Comparison of ENCODE assay signal across 25 mouse cellular contexts in genomic region chrX:42647131-42647530, GRCm38 (mm10).
A peak's percentile ranks its signal among the peaks of the same experiment; 100 is the strongest.
DNase-seq lines count a peak whose midpoint lies in the region; ATAC-seq and TF ChIP-seq lines count a peak whose summit lies in the region.
"Had no signal": no experiment of that assay in that cellular context is flagged by ENCODE, and none has a peak within 500 bp of the region (broad histone marks: within the 10 kb centered on the region; RNA-seq: fewer than 3 reads in every experiment).

No protein-coding gene starts in this region.

- H3K4me3 ChIP-seq in embryonic facial prominence, embryonic 11.5 days (ENCODE audit: low read depth, low read length): no peak overlapping the region
- H3K4me3 ChIP-seq in embryonic facial prominence, embryonic 10.5 days: no peak overlapping the region
- H3K4me3 ChIP-seq in forebrain, postnatal 0 days (ENCODE audit: low read depth, low read length): no peak overlapping the region
- no peak overlapping the region for H3K4me3 ChIP-seq in forebrain, embryonic 13.5 days
- no peak overlapping the region for H3K4me3 ChIP-seq in embryonic facial prominence, embryonic 14.5 days (ENCODE audit: low read depth, low read length)
- H3K4me3 ChIP-seq: embryonic facial prominence, embryonic 13.5 days had no signal

- DNase-seq in embryonic facial prominence, embryonic 11.5 days (ENCODE audit: low spot score): peak; percentile 2
- DNase-seq in embryonic facial prominence, embryonic 10.5 days (ENCODE audit: low spot score): no peak
- DNase-seq in forebrain, postnatal 0 days: no peak
- DNase-seq in embryonic facial prominence, embryonic 14.5 days (ENCODE audit: low spot score): peak; percentile 11
- peak; percentile 70 for DNase-seq in retina, postnatal 1 day
- DNase-seq in frontal cortex, postnatal 36 days (ENCODE audit: low spot score in 2 of 2): no peak
- no peak for DNase-seq in ovary, postnatal 36 days (ENCODE audit: low spot score)
- DNase-seq: adrenal gland, adult 8-10 months; adrenal gland, postnatal 14 days; adrenal gland, postnatal 36 days; B cell, adult 2 months; cerebellum, adult 11 months; cerebellum, adult 18-20 months; cerebellum, adult 8-10 months; cerebellum, adult 9-11 months; cerebellum, postnatal 14 days; cerebellum, postnatal 36 days; embryo, embryonic 11 days had no signal

- no peaks in the 10 kb centered on the region for H3K36me3 ChIP-seq in embryonic facial prominence, embryonic 11.5 days (replicated peaks; ENCODE audit: control insufficient read depth, insufficient read depth, low read depth, low read length)
- no peaks in the 10 kb centered on the region for H3K36me3 ChIP-seq in embryonic facial prominence, embryonic 10.5 days (replicated peaks)
- no peaks in the 10 kb centered on the region for H3K36me3 ChIP-seq in forebrain, postnatal 0 days (ENCODE audit: insufficient read depth)
- H3K36me3 ChIP-seq in forebrain, embryonic 13.5 days (ENCODE audit: poor library complexity, severe bottlenecking): no peaks in the 10 kb centered on the region
- H3K36me3 ChIP-seq in embryonic facial prominence, embryonic 14.5 days (ENCODE audit: control insufficient read depth, insufficient read depth, low read length): no peaks in the 10 kb centered on the region
- H3K36me3 ChIP-seq: embryonic facial prominence, embryonic 13.5 days; G1E had no signal

- no peak overlapping the region for H3K4me2 ChIP-seq in embryonic facial prominence, embryonic 11.5 days (ENCODE audit: low read depth, low read length)
- H3K4me2 ChIP-seq in forebrain, postnatal 0 days (ENCODE audit: low read depth): no peak overlapping the region
- no peak overlapping the region for H3K4me2 ChIP-seq in forebrain, embryonic 13.5 days
- no peak overlapping the region for H3K4me2 ChIP-seq in embryonic facial prominence, embryonic 14.5 days (ENCODE audit: low read depth, low read length)
- H3K4me2 ChIP-seq: embryonic facial prominence, embryonic 13.5 days had no signal

- no peaks in the 10 kb centered on the region for H3K27me3 ChIP-seq in embryonic facial prominence, embryonic 11.5 days (ENCODE audit: control insufficient read depth, insufficient read depth, low read length)
- H3K27me3 ChIP-seq in embryonic facial prominence, embryonic 10.5 days (replicated peaks; ENCODE audit: low read depth, poor library complexity, severe bottlenecking): no peaks in the 10 kb centered on the region
- no peaks in the 10 kb centered on the region for H3K27me3 ChIP-seq in forebrain, postnatal 0 days (ENCODE audit: insufficient read depth, low read length)
- H3K27me3 ChIP-seq in forebrain, embryonic 13.5 days: no peaks in the 10 kb centered on the region
- no peaks in the 10 kb centered on the region for H3K27me3 ChIP-seq in embryonic facial prominence, embryonic 14.5 days (replicated peaks; ENCODE audit: control insufficient read depth, insufficient read depth, low read length)
- H3K27me3 ChIP-seq: CH12.LX; embryonic facial prominence, embryonic 13.5 days had no signal

- no peak overlapping the region for H3K9ac ChIP-seq in embryonic facial prominence, embryonic 11.5 days (replicated peaks; ENCODE audit: low read length)
- H3K9ac ChIP-seq in forebrain, postnatal 0 days: no peak overlapping the region
- H3K9ac ChIP-seq in forebrain, embryonic 13.5 days: no peak overlapping the region
- no peak overlapping the region for H3K9ac ChIP-seq in embryonic facial prominence, embryonic 14.5 days (ENCODE audit: low read depth, low read length)
- H3K9ac ChIP-seq: embryonic facial prominence, embryonic 13.5 days had no signal

- no peaks in the 10 kb centered on the region for H3K4me1 ChIP-seq in embryonic facial prominence, embryonic 11.5 days (ENCODE audit: control insufficient read depth, insufficient read depth, low read length)
- no peaks in the 10 kb centered on the region for H3K4me1 ChIP-seq in embryonic facial prominence, embryonic 10.5 days
- H3K4me1 ChIP-seq in forebrain, postnatal 0 days (ENCODE audit: insufficient read depth): no peaks in the 10 kb centered on the region
- no peaks in the 10 kb centered on the region for H3K4me1 ChIP-seq in forebrain, embryonic 13.5 days
- H3K4me1 ChIP-seq in embryonic facial prominence, embryonic 14.5 days (ENCODE audit: control insufficient read depth, insufficient read depth, low read length): no peaks in the 10 kb centered on the region
- H3K4me1 ChIP-seq: embryonic facial prominence, embryonic 13.5 days had no signal

- H3K27ac ChIP-seq in embryonic facial prominence, embryonic 11.5 days (replicated peaks; ENCODE audit: low read depth, low read length): no peak overlapping the region
- H3K27ac ChIP-seq in embryonic facial prominence, embryonic 10.5 days (replicated peaks): no peak overlapping the region
- H3K27ac ChIP-seq in forebrain, postnatal 0 days (ENCODE audit: low read depth, low read length): no peak overlapping the region
- H3K27ac ChIP-seq in forebrain, embryonic 13.5 days: no peak overlapping the region
- no peak overlapping the region for H3K27ac ChIP-seq in embryonic facial prominence, embryonic 14.5 days (replicated peaks; ENCODE audit: low read depth, low read length)
- H3K27ac ChIP-seq: embryonic facial prominence, embryonic 13.5 days had no signal

- TF ChIP-seq CTCF in forebrain, postnatal 0 days (IDR thresholded peaks at IDR 0.05; ENCODE audit: low read depth): no peak

- H3K9me3 ChIP-seq in embryonic facial prominence, embryonic 11.5 days (replicated peaks; ENCODE audit: control insufficient read depth, low read length): no peaks in the 10 kb centered on the region
- no peaks in the 10 kb centered on the region for H3K9me3 ChIP-seq in embryonic facial prominence, embryonic 10.5 days
- no peaks in the 10 kb centered on the region for H3K9me3 ChIP-seq in forebrain, postnatal 0 days (ENCODE audit: low read length)
- no peaks in the 10 kb centered on the region for H3K9me3 ChIP-seq in forebrain, embryonic 13.5 days (replicated peaks)
- H3K9me3 ChIP-seq in embryonic facial prominence, embryonic 14.5 days (ENCODE audit: control insufficient read depth, low read length): no peaks in the 10 kb centered on the region
- H3K9me3 ChIP-seq: embryonic facial prominence, embryonic 13.5 days; G1E had no signal

- ATAC-seq in embryonic facial prominence, embryonic 11.5 days (replicated peaks; ENCODE audit: insufficient number of reproducible peaks, low FRiP score, low TSS enrichment, low read depth): no peak
- peak; percentile 38; the same call in 1 of the 2 replicates for ATAC-seq in forebrain, postnatal 0 days
- ATAC-seq in forebrain, embryonic 13.5 days: no peak
- no peak for ATAC-seq in embryonic facial prominence, embryonic 14.5 days (ENCODE audit: low read depth)
- ATAC-seq: activated CD4-positive, CD25-positive, alpha-beta regulatory T cell, adult 4 months; CD4-positive, CD25-positive, alpha-beta regulatory T cell, adult 4 months; forebrain, embryonic 16.5 days had no signal

- 46% methylated on average over 3 of the region's 3 CpGs for WGBS in embryonic facial prominence, embryonic 11.5 days
- 47% methylated on average over 3 of the region's 3 CpGs for WGBS in embryonic facial prominence, embryonic 10.5 days
- WGBS in forebrain, postnatal 0 days: 44% methylated on average over 3 of the region's 3 CpGs
- WGBS in forebrain, embryonic 13.5 days: 56% methylated on average over 3 of the region's 3 CpGs
- WGBS in embryonic facial prominence, embryonic 14.5 days: 36% methylated on average over 3 of the region's 3 CpGs

Comparison
In these comparisons a context has a peak if more than half of its experiments do, and no peak if none do; other contexts are left out.
1. DNase-seq: peak in embryonic facial prominence, embryonic 11.5 days (single experiment), embryonic facial prominence, embryonic 14.5 days (single experiment) and retina, postnatal 1 day (single experiment); none in embryonic facial prominence, embryonic 10.5 days (single experiment), forebrain, postnatal 0 days (single experiment), frontal cortex, postnatal 36 days (0 of 2) and ovary, postnatal 36 days (single experiment).